Mouse (Mus musculus) CD4-positive, CD25-positive, alpha-beta regulatory T cell, adult 4 months (primary cell): Measurements from ENCODE around the gene Akt3. TPM values are rescaled to one million over a fixed set of nuclear protein-coding genes. Genes with fewer than 3 reads are reported as not detected.

Source experiments
- ATAC-seq: one replicate; pipeline ENCODE4 v1.8.0; 2017
- polyA plus RNA-seq, 2 experiments: library from polyadenylated mRNA; unstranded; fragments of 100-300 nt; shearing (Covaris generic); gene quantifications; one replicate each; pipeline ENCODE4 v1.2.1; 2017

Akt3 gene
- polyA plus RNA-seq, 2 experiments from 2014 or later: 4.7 to 6.0 TPM

DNA sequence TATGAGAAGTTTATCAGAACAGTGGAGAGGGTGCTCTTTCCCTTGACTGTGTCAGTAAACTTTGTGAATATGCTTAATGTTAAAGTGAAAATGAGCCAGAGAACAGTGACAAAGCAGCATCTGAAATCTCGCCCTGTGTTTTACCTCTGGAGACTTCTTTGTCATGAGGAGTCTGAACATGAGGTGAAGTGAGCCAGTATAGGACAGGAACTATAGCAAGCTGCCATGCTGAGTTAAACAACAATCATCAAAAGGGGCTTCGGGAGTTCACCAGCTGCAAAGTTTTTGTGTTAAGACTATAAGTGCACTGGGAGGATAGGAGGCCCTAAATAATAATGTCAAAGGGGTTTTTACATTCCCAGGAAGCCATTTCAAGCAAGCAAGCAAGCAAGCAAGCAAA is 71.3 kb downstream of the Akt3 start:
- no peak for ATAC-seq

DNA sequence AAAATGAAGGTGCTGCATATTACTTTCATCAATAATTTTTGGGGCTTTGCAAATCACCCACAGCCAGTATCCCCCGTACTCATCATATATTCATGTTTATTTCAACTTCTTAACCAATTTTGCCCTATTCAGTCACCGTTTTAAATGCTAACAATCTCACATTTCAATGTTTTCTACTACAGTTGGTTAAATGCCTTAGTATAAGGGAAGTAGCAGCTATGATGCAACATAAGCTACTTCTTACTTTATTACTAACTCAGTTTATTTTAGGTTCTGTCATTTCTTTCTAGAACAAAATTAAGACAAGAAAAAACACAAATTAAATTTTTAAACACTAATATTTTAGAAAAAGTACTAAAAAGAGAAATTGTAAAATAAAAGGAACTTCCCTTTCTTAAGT is 78.4 kb downstream of the Akt3 start:
- no peak for ATAC-seq

DNA sequence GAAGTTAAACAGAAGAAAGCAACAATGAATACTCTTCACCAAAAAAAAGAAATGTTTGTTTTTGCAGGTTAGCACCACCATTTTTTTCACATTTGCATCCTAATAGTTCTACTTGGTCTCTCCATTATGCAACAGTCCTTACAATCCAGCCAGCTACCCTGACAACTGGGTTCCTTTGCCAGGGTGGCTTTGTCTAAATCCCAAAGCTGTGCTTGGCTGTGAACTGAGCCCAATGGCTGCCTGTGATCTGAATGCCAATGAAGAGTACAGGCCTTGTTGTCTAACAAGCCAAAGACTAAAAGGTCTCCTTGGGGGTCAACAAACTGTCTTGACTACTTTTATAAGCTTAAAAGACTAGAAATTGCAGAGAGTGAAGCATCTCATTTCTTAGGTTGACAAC is 82.6 kb downstream of the Akt3 start:
- ATAC-seq: no peak

DNA sequence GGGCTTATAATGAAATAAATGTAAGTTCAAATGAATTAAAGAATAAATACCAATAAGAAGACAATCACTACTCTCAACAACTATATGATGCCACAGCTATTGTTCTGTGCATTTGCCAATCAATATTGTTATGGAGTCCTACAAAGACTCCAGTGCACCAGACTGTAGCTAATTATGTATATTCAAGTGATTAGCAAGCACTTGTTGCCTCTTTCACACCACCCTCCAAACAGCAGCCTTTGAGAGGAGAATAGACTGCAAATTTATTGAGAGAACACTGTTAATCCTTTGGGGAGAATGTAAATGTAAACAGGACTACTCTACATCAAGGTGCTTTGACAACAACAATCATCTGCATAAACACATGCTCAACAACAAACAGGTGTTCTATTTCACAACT is 86.7 kb downstream of the Akt3 start:
- no peak for ATAC-seq

DNA sequence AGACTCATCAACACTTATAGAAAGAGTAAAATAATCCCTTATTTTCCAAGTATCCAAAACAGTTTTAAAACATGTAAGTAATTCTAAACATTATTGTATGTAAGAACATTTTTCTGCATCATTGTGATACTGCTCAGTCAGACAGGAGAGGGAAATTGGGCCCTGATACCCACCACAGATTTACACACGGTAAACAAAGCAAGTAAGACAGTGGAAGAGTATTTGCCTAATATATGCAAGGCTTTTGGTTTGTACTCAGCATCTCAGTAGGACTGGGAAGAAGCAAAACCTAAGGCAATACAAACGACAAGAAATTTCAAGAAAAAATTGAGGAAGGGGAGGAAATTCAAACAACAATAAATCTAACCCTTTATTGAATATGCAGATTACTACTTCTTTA is 92.2 kb downstream of the Akt3 start:
- ATAC-seq: no peak

DNA sequence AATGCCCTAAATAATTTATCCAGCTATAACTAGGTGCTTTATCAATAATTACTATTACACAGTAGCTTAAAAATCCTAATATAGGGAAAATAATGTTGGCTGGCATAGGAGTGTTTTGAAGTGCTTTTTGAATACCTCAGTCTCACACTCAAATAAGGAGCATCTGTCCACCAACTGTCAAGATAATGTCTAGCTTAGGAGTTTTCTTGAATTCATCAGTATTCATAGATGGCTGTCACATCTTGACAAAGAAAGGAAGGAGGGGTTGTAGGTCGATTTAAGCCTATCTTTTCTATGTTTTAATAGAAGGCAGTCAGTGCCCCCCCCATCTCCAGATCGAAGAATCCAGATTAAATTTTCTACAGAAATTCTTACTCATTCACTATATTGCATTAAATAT is 92.7 kb downstream of the Akt3 start:
- no peak for ATAC-seq

DNA sequence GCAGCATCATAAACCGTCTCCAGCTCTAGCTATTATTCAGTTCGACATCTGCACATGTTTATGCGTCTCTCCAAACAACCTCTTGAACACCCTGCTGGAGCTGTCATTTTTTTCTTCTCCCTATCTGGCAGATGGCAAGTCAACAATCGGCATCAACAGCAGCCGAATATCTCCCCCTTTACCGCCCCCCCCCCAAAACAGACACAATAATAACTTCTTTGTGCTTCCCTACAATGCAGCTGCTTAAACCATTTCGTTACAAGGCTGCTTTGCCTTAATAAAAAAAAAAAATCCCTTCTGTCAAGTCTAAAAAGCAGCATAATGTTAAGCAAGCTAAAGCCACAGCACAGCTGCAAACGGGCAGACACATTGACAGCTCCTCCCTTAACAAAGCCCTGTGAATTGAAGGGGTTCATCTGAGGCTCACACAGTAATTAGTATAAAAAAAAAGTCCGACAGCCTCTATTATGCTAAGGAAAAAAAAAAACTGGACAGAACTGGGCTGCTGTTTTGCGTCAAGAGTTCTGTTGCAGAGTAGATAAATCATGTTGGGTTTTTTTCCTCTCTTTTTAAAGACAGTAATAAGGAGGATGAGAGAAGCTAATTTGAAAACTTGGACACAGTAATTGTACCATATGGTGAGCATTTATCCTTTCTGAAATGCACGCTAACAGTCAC is 107.5 kb downstream of the Akt3 start:
- ATAC-seq: no peak

DNA sequence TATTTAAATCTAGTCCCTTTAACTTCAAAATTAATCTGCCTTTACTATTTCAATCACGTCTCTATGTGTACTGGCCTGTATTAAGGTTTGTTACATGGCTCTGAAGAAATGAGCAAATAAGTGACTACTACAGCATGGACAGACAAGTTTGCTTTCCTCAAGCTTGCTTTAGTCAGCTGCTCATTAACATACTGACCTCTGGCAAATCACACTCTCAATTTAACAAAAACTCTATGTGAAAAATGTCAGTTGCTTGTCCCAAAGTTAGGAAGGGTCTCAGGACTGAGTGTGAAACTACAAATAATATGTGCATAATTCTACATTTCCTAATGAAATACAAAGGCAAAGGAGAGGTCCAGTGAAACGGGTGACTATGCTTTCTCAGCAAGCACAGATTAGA is 109.3 kb downstream of the Akt3 start:
- no peak for ATAC-seq

DNA sequence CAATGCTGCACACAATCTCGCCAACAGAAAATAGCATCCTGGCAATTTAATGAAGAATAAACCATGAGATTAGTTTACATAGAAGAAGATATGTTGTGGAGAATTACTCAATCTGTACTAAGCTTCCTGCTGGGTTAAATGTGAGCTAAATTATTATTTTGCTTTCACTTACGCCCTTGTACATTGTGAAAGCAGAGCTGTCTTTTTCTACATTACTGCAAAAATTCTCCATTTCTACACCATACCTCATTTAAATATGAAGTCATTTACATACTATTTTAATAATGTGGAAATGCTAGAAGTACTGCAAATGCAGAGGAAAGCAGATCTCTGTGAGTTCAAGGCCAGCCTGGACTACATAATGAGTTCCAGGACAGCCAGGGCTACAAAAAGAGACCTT is 116.5 kb downstream of the Akt3 start:
- ATAC-seq: no peak

DNA sequence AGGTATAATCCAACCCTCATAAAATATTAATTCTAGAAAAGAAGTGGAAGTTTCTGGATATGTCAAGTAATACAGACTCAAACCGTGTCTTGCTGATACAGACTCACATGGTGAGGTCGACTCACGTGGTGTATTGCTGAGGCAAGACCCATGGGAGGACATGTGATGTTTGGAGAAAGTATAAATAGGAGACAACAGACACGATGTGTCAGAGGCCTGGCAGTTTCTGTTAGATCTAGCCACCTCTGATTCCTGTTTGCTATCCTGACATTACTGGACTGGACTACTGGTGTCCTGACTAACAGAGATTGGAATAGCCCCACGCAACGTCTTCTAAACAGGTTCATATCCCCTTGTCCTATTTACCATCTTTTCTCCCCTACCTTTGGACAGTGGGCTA is 118.4 kb downstream of the Akt3 start:
- ATAC-seq: no peak

DNA sequence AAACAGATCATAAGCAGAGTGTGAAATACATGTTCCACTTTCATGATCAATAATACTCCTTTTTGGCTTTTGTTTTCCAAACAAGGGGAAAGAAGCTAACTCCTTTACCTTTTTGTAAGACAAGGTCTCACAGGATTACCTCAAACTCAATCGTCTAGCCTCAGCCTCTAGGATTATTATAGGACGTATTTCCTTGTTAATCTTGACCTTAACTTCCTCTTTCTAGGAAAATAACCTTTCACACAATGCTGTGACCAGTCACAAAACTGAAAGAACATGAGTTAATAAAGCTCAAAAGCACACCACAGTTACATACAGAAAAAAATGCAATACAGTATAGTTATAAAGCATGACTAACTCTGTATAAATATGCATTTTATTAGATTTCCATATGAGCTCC is 126.5 kb downstream of the Akt3 start:
- ATAC-seq: no peak

DNA sequence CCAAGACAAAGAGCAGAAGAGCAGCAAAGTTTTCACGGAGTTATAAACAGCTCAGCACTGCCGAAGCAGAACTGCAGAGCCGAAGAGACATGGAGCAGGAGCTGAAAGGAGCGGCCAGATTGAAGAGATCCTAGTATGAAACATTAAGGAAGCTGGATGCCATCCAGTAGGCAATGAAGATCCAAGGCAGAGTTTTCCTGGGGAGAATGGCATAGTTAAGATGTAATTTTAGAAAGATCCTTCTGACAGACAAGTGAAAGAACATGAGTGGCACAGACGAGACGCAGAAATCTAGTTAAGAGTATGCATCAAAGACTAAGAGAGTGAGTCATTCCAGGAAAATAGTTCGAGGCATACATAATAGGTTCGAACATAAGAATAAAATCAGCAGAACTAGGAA is 131.3 kb downstream of the Akt3 start:
- ATAC-seq: no peak

DNA sequence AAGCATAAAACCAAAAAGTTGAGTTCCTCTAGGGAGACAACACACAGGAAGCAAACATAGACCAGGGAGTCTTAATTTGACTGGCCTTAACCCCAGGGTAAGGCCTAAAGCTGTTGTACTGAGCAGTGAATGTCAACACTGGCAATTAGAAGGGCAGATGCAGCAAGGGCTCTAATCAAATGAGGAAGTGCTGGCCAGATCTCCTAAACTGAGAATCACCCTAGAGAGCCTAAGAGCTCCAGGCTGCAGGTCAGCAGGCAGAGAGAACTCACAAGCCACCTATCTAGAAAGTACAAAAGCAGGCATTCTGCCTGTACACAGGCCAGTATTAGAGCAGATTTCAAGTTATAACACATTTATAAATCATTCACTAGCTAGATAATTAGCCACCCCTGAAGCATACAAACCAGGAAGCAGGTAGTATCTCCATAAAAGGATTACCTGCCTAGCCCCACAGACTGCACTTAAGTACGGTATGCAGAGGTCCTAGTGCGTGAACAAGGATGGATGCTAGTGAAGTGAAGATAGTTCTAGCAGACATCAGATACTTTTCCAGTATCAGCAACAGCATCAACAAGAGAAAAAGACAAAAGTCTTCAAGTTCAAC is 147.2 kb downstream of the Akt3 start:
- no peak for ATAC-seq

DNA sequence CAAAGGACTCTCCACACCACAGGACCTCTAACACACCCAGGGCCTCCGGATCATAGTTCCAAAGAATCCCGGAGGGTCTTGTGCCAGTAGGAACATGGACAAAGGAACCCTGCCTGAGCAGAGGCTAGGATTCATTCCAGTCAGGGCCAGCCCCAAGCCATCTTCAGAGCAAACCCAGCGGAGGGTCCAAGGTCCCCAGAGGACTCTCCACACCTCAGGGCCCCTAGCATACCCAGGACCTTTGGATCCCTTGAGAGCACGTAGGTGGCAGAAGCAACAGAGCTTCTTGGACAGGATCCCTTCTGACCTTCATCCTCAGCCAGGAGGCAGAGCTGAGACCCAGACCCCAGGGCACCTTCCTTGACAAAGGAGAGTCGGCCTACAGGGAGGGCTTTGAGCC is 167.5 kb downstream of the Akt3 start:
- ATAC-seq: no peak

DNA sequence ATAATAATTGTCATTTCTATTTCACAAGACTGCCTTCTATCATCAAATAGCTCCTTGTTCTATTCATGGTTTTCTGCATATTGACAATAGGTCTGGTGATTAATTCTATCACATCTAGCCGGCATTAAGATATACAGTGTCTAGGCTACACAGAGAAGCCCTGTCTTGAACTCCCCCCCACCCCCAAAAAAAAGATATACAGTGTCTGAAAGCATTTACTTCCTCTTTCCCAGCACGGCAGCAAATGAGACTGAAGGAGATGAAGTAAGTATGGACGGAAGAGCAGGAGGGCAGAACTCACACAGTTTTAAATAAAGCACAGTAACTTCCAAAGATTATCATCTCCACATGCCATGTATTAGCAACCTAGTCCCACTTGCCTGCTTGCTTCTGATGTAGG is 168.5 kb downstream of the Akt3 start:
- ATAC-seq: no peak

DNA sequence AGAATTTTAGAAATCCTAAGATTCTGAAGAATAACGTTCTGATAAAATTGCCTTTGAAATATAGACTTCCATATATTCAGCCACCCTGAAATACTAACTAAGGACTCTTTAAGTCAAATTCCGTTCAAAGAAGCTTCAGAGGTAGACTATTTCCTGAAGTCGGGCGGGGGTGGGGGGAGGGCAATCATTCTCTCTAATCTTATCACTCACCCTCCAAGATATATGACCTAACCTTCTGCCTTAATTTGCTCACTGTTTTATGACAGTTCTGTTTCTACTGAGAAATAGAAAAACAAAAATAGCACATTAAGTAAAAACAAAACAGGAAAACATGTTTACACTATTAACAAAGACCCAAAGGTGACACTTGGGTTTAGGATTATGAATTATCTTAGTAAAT is 169.0 kb downstream of the Akt3 start:
- no peak for ATAC-seq

DNA sequence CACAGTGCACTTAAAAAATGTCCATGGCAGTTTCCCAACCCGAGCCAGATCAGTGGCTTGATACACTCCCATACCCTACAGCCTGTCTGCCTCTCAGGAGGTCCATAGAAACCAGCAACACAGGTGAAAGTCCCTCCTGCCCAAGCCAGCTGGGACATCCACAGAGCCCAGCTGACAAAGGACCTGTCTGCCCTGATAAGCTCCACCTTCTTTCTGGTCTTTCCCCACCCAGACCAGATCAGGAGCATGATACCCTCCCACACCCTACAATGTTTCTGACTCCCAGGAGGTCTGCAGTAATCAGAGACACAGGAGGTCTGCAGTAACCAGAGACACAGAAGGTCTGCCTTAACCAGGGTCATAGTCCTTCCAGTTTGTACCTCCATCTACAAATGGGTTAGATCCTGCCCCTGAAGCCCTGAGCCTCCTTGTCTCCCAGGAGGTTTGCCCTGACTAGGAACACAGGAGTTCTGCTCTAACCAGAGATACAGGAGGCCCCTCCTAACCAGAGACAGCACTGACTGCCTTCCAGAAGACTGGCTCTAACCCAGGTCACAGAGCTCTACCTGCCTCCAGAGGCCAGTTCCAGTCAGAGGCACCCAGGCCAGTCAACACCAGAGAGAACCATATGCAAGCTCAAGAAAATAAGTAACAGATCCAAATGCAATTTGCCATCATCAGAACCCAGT is 175.9 kb downstream of the Akt3 start:
- no peak for ATAC-seq

DNA sequence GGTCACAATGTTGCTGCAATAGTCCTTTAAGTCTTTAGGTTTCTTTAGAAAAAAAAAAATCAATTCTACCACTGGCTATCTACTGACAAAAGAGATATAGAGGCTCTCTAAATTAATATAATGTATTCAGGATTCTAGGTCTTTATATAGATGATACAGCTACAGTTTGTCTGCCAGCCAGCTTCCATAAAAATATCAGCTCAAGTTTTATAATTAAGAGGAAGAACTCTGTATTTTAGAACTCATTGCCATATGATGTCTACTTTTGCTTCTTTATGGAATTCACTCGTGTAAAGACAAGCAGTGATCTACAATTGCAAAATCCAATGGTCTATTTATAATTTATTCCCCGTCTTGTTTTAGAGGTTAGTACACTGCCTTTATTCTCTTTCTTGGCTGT is 188.8 kb downstream of the Akt3 start:
- ATAC-seq: no peak

DNA sequence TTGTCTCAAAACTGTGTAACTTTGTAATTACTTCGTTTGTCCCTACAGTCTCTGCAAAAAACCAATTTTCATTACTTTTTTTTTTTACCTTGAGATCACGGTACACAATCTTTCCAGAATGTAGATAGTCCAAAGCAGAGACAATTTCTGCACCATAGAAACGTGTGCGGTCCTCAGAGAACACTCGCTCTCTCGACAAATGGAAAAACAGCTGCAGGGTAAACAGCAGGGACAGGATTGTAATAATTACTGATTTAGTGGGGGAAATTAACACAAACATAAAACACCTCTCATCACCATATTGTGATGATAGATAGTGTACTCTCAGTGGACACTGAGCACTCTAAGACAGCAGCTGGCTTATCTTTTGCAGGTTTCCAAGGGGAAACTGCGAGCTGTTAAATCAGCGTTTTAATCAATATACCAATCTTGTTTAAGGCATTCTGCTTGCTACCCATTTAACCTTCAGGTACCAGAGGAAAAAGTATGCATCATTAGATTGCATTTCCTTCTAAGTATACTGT is 190.8 kb downstream of the Akt3 start:
- ATAC-seq: no peak

DNA sequence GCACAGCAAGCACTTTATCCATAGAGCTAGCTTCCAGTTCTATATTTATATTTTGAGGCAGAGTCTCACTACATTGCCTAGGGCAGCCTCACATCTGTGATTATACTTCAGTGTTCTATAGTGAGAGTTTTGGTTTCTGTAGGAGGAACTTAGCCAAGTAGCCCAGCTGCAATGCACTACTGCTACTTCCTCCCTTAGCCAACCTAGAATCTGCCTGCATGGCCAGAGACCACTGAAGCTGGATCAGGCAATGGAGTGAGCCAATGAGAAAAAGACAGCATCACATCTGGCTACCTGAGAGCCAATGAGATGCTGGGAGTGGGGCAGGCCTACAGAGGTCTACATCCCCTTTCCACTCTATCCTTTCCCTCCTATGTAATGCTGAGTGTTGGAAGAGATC is 192.3 kb downstream of the Akt3 start:
- ATAC-seq: no peak

DNA sequence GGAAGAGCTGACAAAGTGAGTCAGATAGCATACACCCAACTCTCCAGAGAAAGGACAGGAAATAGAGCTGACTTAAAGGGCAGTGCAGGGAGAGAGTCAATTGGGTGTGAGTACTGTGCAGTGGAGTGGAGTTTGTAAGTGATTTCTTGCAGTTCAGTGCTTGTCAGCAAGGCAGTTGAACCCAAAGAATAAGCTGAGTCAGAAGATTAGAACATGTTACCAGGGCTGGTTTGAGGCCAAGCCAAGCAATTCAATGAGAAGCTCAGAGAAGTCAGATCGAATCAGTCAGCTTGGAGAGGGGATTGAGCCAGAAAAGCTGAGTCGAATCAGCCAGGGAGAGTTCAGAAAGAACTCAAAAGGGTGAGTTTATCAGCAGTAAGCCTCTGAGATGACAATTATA is 196.2 kb downstream of the Akt3 start:
- ATAC-seq: peak; percentile 23

DNA sequence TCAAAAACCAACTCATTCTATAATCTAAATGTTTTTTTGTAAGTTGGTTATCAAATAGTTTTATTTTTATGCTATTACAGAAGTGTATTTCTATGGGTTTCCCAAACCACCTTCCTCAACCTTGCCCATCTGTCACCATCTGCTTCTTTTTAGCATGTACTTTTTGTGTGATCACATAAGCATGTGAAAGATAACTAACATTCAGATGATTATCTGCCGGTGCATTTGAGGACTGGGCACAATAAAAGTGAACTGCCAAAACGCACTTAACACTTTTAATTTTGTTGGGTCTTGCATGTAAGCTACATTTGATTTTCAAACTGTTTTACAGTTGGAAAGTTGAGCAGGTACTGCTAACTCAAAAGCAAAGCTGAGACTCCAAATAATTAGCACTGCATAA is 203.1 kb downstream of the Akt3 start:
- ATAC-seq: no peak

DNA sequence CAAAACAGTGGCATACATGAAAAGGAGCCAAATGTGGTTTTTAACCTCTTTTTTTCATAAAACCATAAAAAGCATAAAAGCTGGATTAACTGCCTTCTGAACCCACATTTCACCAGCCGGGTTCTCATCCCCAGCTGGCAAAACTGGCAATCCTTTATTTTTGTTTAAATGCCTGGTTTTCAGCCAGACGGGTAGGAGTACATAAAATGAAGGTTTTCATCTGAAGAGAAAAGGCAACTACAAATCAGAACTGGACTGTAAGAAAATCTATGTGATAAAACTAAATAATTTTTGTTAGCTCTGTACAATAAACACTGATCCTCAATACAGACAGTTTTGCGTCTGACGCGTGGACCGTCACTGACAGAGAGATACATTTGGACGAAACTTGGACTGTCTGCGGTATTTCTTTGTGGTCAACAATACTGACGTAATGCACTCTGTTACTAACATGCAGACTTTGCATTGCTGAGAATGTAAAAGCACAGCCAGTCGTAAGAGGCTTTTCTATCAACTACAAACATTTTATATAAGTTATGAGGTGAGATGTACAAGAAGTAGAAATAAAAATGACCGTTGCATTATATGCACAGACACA is 206.5 kb downstream of the Akt3 start:
- no peak for ATAC-seq

DNA sequence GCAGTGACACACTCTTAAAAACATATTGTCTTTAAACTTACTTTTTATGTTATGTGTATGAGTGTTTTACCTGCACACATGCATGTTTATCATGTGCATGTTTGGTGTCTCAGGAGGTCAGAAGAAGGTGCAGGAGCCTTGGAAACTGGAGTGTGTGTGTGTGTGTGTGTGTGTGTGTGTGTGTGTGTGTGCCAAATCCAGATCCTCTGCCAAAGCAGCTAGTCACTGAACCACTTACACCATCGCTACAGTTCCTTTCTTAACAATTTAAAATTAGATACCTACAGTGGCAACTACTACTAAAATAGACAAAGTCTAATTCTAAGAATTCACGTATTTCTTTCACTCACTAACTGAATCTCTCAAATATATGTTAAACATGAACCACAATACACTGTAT is 209.2 kb downstream of the Akt3 start:
- no peak for ATAC-seq
